Mouse (Mus musculus) hindbrain, embryonic 14.5 days (tissue): ENCODE measurements at regions not wholly inside any gene's neighbourhood (a gene's known extent, or its start where the extent isn't known, plus 50 kb on each side); places are given as distances from the start of the nearest gene placed in this dataset. TPM values are rescaled to one million over a fixed set of nuclear protein-coding genes. Genes with fewer than 3 reads are reported as not detected.
A peak's percentile ranks its signal among the peaks of the same experiment; 100 is the strongest.

Source experiments
- ATAC-seq: fragments of 200-750 bp; cut with Nextera tagmentation; 2 replicates; pipeline ENCODE4 v1.8.0; 2017; ENCODE audit warnings: moderate number of reproducible peaks, mild to moderate bottlenecking, moderate TSS enrichment, moderate library complexity; ENCODE audit not compliant: low FRiP score
- DNase-seq: peaks from one replicate; pipeline ENCODE4 v3.0.0-alpha.2; 2015; ENCODE audit warnings: low spot score
- H3K27ac ChIP-seq: fragments of 300-500 bp; sonication (generic); 2 replicates; pipeline ENCODE4 v1.5.1; 2014; ENCODE audit warnings: mild to moderate bottlenecking, moderate library complexity
- H3K27me3 ChIP-seq: fragments of 300-500 bp; sonication (generic); 2 replicates; pipeline ENCODE4 v1.6.1; 2014; ENCODE audit warnings: mild to moderate bottlenecking, low read length, mixed read lengths; ENCODE audit not compliant: control insufficient read depth, insufficient read depth
- H3K36me3 ChIP-seq: fragments of 300-500 bp; sonication (generic); replicated peaks from 2 replicates; pipeline ENCODE4 v1.6.1; 2014; ENCODE audit not compliant: control insufficient read depth, insufficient read depth
- H3K4me1 ChIP-seq: fragments of 300-500 bp; sonication (generic); replicated peaks from 2 replicates; pipeline ENCODE4 v1.6.1; 2014; ENCODE audit warnings: antibody characterized with exemption, low read length, mixed read lengths; ENCODE audit not compliant: control insufficient read depth, insufficient read depth
- H3K4me2 ChIP-seq: fragments of 300-500 bp; sonication (generic); replicated peaks from 2 replicates; pipeline ENCODE4 v1.6.1; 2014; ENCODE audit warnings: mild to moderate bottlenecking, moderate library complexity
- H3K4me3 ChIP-seq: fragments of 300-500 bp; sonication (generic); replicated peaks from 2 replicates; pipeline ENCODE4 v1.5.1; 2014; ENCODE audit warnings: mild to moderate bottlenecking, low read length
- H3K9ac ChIP-seq: fragments of 300-500 bp; sonication (generic); 2 replicates; pipeline ENCODE4 v1.6.1; 2014
- H3K9me3 ChIP-seq: fragments of 300-500 bp; sonication (generic); 2 replicates; pipeline ENCODE4 v1.6.1; 2016; ENCODE audit warnings: low read length; ENCODE audit not compliant: control insufficient read depth
- WGBS: fragments of 180-500 bp; shearing (Covaris S2); extraction: QIAGEN DNeasy Blood & Tissue Kit; methylation state at CpG from one replicate; pipeline ENCODE4 v1.1.7; 2014; 5-methylcytosine and 5-hydroxymethylcytosine counted together
- microRNA counts: library from miRNA; unstranded; fragments of <30 nt; microRNA quantifications from one replicate; lab custom pipeline; 2016
- microRNA-seq: library from miRNA; unstranded; fragments of <30 nt; microRNA quantifications from one replicate; pipeline ENCODE4, GENCODE M21; 2016

- Histone ChIP-seq H3K27me3 (no peaks in the 10 kb centered on the region), H3K36me3 (no peaks in the 10 kb centered on the region), H3K9ac (no peak overlapping the region), H3K4me1 (peaks cover 10% of the 10 kb centered on the region; the same call in 1 of the 2 replicates), H3K9me3 (no peaks in the 10 kb centered on the region), H3K4me2 (no peak overlapping the region), H3K4me3 (no peak overlapping the region), H3K27ac (peak overlapping the region; percentile 75)
- WGBS, result 40% methylated on average over 7 of the region's 7 CpGs
- ATAC-seq (no peak), DNase-seq (no peak)
Measured at GRCm38 (mm10) chrX:103556681-103557490, 73.5 kb upstream of the Zcchc13 start.

- H3K4me3 ChIP-seq, result no peak overlapping the region
- no peak overlapping the region for H3K9ac ChIP-seq
- WGBS, result 77% methylated on average over 4 of the region's 4 CpGs
- DNase-seq (peak; percentile 31), ATAC-seq (no peak)
- no peaks in the 10 kb centered on the region for H3K27me3 ChIP-seq
- H3K27ac ChIP-seq, result 0 out of 2 replicates have a peak overlapping the region, but pooled peaks have one; percentile 6
- peaks cover 10% of the 10 kb centered on the region; the same call in 1 of the 2 replicates for H3K4me1 ChIP-seq
- H3K9me3 ChIP-seq, result no peaks in the 10 kb centered on the region
- H3K4me2 ChIP-seq, result no peak overlapping the region
- no peaks in the 10 kb centered on the region for H3K36me3 ChIP-seq
Measured at GRCm38 (mm10) chrX:103557496-103557895, 72.9 kb upstream of the Zcchc13 start.

- Histone ChIP-seq H3K9me3 (no peaks in the 10 kb centered on the region), H3K27ac (peak overlapping the region; percentile 75), H3K27me3 (no peaks in the 10 kb centered on the region), H3K9ac (no peak overlapping the region), H3K4me1 (peaks cover 9% of the 10 kb centered on the region; the same call in 1 of the 2 replicates), H3K36me3 (no peaks in the 10 kb centered on the region), H3K4me3 (no peak overlapping the region), H3K4me2 (peak overlapping the region; percentile 10; the same call in 1 of the 2 replicates)
- 33% methylated on average over 8 of the region's 8 CpGs for WGBS
- ATAC-seq, result peak; percentile 97
- peak; percentile 86 for DNase-seq
Measured at GRCm38 (mm10) chrX:103563531-103564246, 66.7 kb upstream of the Zcchc13 start.

- WGBS, result 70% methylated on average over 4 of the region's 4 CpGs
- no peaks in the 10 kb centered on the region for H3K27me3 ChIP-seq
- no peak overlapping the region for H3K9ac ChIP-seq
- no peaks in the 10 kb centered on the region for H3K9me3 ChIP-seq
- ATAC-seq (no peak), DNase-seq (no peak)
- H3K27ac ChIP-seq, result no peak overlapping the region
- no peak overlapping the region for H3K4me2 ChIP-seq
- H3K36me3 ChIP-seq, result no peaks in the 10 kb centered on the region
- no peak overlapping the region for H3K4me3 ChIP-seq
- no peaks in the 10 kb centered on the region for H3K4me1 ChIP-seq
Measured at GRCm38 (mm10) chrX:103573344-103573743, 57.0 kb upstream of the Zcchc13 start.

- Histone ChIP-seq H3K4me1 (no peaks in the 10 kb centered on the region), H3K36me3 (no peaks in the 10 kb centered on the region), H3K27ac (no peak overlapping the region), H3K4me2 (no peak overlapping the region), H3K9me3 (no peaks in the 10 kb centered on the region), H3K9ac (no peak overlapping the region), H3K27me3 (no peaks in the 10 kb centered on the region), H3K4me3 (no peak overlapping the region)
- ATAC-seq (no peak), DNase-seq (no peak)
- 92% methylated on average over 5 of the region's 5 CpGs for WGBS
Measured at GRCm38 (mm10) chrX:103579484-103579883, 50.9 kb upstream of the Zcchc13 start.

MicroRNAs encoded in the stretch of these regions (microRNA counts, 519-probe panel; counts per million panel counts)
- microRNA mmu-miR-374 (lab: Ali Mortazavi, UCI) (4,521 counts per million, percentile 42 among the panel's probes with 10 or more counts), microRNA mmu-miR-421 (lab: Ali Mortazavi, UCI) (2,732 counts per million, percentile 8 among the panel's probes with 10 or more counts)

Small RNAs in the stretch of these regions (microRNA-seq; reads per million reads assigned to microRNA genes)
- gene Mir374b (not detected), gene Mir374c (not detected), gene Mir421 (215 reads per million, percentile 60 among the genes with 10 or more reads in this experiment)
